Mouse (Mus musculus) lung, postnatal 0 days (tissue): Measurements from ENCODE around the gene Glrb. TPM values are rescaled to one million over a fixed set of nuclear protein-coding genes. Genes with fewer than 3 reads are reported as not detected.

Source experiments
- ATAC-seq: fragments of 200-750 bp; cut with Nextera tagmentation; 2 replicates; pipeline ENCODE4 v1.8.0; 2017; ENCODE audit warnings: moderate library complexity
- DNase-seq: peaks from one replicate; pipeline ENCODE4 v3.0.0-alpha.2; 2016; ENCODE audit warnings: low spot score
- H3K27ac ChIP-seq: fragments of 300-500 bp; sonication (generic); 2 replicates; pipeline ENCODE4 v1.5.1; 2014; ENCODE audit warnings: antibody characterized with exemption, mild to moderate bottlenecking, low read length, mixed read lengths
- H3K27me3 ChIP-seq: fragments of 300-500 bp; sonication (generic); replicated peaks from 2 replicates; pipeline ENCODE4 v1.6.1; 2014; ENCODE audit warnings: low read length, mixed read lengths; ENCODE audit not compliant: insufficient read depth
- H3K36me3 ChIP-seq: fragments of 300-500 bp; sonication (generic); 2 replicates; pipeline ENCODE4 v1.6.1; 2014; ENCODE audit warnings: low read length, mixed read lengths; ENCODE audit not compliant: insufficient read depth
- H3K4me1 ChIP-seq: fragments of 300-500 bp; sonication (generic); 2 replicates; pipeline ENCODE4 v1.6.1; 2014; ENCODE audit warnings: antibody characterized with exemption, low read depth, low read length, mixed read lengths; ENCODE audit not compliant: insufficient read depth
- H3K4me2 ChIP-seq: fragments of 300-500 bp; sonication (generic); replicated peaks from 2 replicates; pipeline ENCODE4 v1.6.1; 2014; ENCODE audit warnings: low read depth, mild to moderate bottlenecking, low read length, moderate library complexity, mixed read lengths
- H3K4me3 ChIP-seq: fragments of 300-500 bp; sonication (generic); 2 replicates; pipeline ENCODE4 v1.5.1; 2014; ENCODE audit warnings: low read depth, low read length
- H3K9ac ChIP-seq: fragments of 300-500 bp; sonication (generic); replicated peaks from 2 replicates; pipeline ENCODE4 v1.6.1; 2014; ENCODE audit warnings: low read depth, mild to moderate bottlenecking
- H3K9me3 ChIP-seq: fragments of 300-500 bp; sonication (generic); 2 replicates; pipeline ENCODE4 v1.6.1; 2016; ENCODE audit warnings: low read length, mixed read lengths
- CTCF ChIP-seq: IDR thresholded peaks from 2 replicates; pipeline ENCODE4 v1.5.1; 2016; ENCODE audit warnings: antibody characterized with exemption, mild to moderate bottlenecking
- EP300 ChIP-seq: IDR thresholded peaks from 2 replicates; pipeline ENCODE4 v1.6.1; 2016; ENCODE audit warnings: antibody characterized with exemption, mild to moderate bottlenecking, control low read depth
- WGBS: fragments of 180-500 bp; shearing (Covaris S2); extraction: QIAGEN DNeasy Blood & Tissue Kit; methylation state at CpG from one replicate; pipeline ENCODE4 v1.1.7; 2014; 5-methylcytosine and 5-hydroxymethylcytosine counted together
- polyA plus RNA-seq: library from polyadenylated mRNA; unstranded; fragments of >200 nt; fragmentation: Nextera tagmentation; extraction: Ambion mirVana; gene quantifications from 2 replicates; pipeline ENCODE4 v1.2.1, GENCODE M21; 2015

Gene Glrb
- polyA plus RNA-seq, 1 experiment from 2014 or later = 0.23 TPM

GRCm38 (mm10) chr3:80874690-80875353, 38.6 kb downstream of the Glrb start:
- no peak overlapping the region for H3K27ac ChIP-seq
- no peaks in the 10 kb centered on the region for H3K27me3 ChIP-seq
- WGBS = 80% methylated on average over 7 of the region's 7 CpGs
- H3K36me3 ChIP-seq = no peaks in the 10 kb centered on the region
- no peak overlapping the region for H3K4me2 ChIP-seq
- no peak overlapping the region for H3K9ac ChIP-seq
- H3K4me1 ChIP-seq = no peaks in the 10 kb centered on the region
- no peaks in the 10 kb centered on the region for H3K9me3 ChIP-seq
- no peak overlapping the region for H3K4me3 ChIP-seq
- TF ChIP-seq CTCF (no peak), EP300 (no peak)
- DNase-seq (no peak), ATAC-seq (no peak)

- TF ChIP-seq CTCF = no peak
- TF ChIP-seq EP300 = no peak
- H3K4me1 ChIP-seq = no peaks in the 10 kb centered on the region
- no peaks in the 10 kb centered on the region for H3K27me3 ChIP-seq
- 66% methylated on average over 5 of the region's 5 CpGs for WGBS
- H3K9ac ChIP-seq = no peak overlapping the region
- no peaks in the 10 kb centered on the region for H3K36me3 ChIP-seq
- no peak overlapping the region for H3K4me3 ChIP-seq
- no peak overlapping the region for H3K27ac ChIP-seq
- no peaks in the 10 kb centered on the region for H3K9me3 ChIP-seq
- no peak overlapping the region for H3K4me2 ChIP-seq
- DNase-seq (no peak), ATAC-seq (no peak)
Observed at GRCm38 (mm10) chr3:80874081-80874480, 39.4 kb downstream of the Glrb start.

GRCm38 (mm10) chr3:80871472-80872171, 41.8 kb downstream of the Glrb start:
- Histone ChIP-seq H3K9me3 (no peaks in the 10 kb centered on the region), H3K9ac (no peak overlapping the region), H3K27ac (no peak overlapping the region), H3K4me3 (no peak overlapping the region), H3K27me3 (no peaks in the 10 kb centered on the region), H3K4me1 (no peaks in the 10 kb centered on the region), H3K4me2 (no peak overlapping the region), H3K36me3 (no peaks in the 10 kb centered on the region)
- DNase-seq (no peak), ATAC-seq (no peak)
- TF ChIP-seq CTCF (no peak), EP300 (no peak)
- 92% methylated on average over 1 of the region's 1 CpGs for WGBS

GRCm38 (mm10) chr3:80867328-80867727, 46.1 kb downstream of the Glrb start:
- Histone ChIP-seq H3K4me3 (no peak overlapping the region), H3K4me2 (no peak overlapping the region), H3K9me3 (no peaks in the 10 kb centered on the region), H3K4me1 (no peaks in the 10 kb centered on the region), H3K27me3 (no peaks in the 10 kb centered on the region), H3K9ac (no peak overlapping the region), H3K27ac (no peak overlapping the region), H3K36me3 (no peaks in the 10 kb centered on the region)
- WGBS = 69% methylated on average over 3 of the region's 3 CpGs
- ATAC-seq (no peak), DNase-seq (no peak)
- TF ChIP-seq EP300 (no peak), CTCF (no peak)

GRCm38 (mm10) chr3:80852912-80853507, 60.5 kb downstream of the Glrb start:
- ATAC-seq (no peak), DNase-seq (no peak)
- H3K4me3 ChIP-seq = no peak overlapping the region
- no peaks in the 10 kb centered on the region for H3K9me3 ChIP-seq
- no peaks in the 10 kb centered on the region for H3K36me3 ChIP-seq
- no peaks in the 10 kb centered on the region for H3K27me3 ChIP-seq
- H3K27ac ChIP-seq = no peak overlapping the region
- no peak for TF ChIP-seq CTCF
- TF ChIP-seq EP300 = no peak
- 83% methylated on average over 3 of the region's 3 CpGs for WGBS
- no peaks in the 10 kb centered on the region for H3K4me1 ChIP-seq
- H3K4me2 ChIP-seq = no peak overlapping the region
- H3K9ac ChIP-seq = no peak overlapping the region

GRCm38 (mm10) chr3:80850947-80851346, 62.5 kb downstream of the Glrb start:
- Histone ChIP-seq H3K36me3 (no peaks in the 10 kb centered on the region), H3K4me3 (no peak overlapping the region), H3K9ac (no peak overlapping the region), H3K4me2 (no peak overlapping the region), H3K9me3 (no peaks in the 10 kb centered on the region), H3K27ac (no peak overlapping the region), H3K27me3 (no peaks in the 10 kb centered on the region), H3K4me1 (no peaks in the 10 kb centered on the region)
- DNase-seq (no peak), ATAC-seq (no peak)
- 84% methylated on average over 10 of the region's 10 CpGs for WGBS
- TF ChIP-seq CTCF (no peak), EP300 (no peak)
